Mouse (Mus musculus) neutrophil, adult 83 days (primary cell): ENCODE data around the gene Fggy. TPM values are rescaled to one million over a fixed set of nuclear protein-coding genes. Genes with fewer than 3 reads are reported as not detected.

ENCODE experiments used
- total RNA-seq, 2 experiments: library from RNA; stranded (reverse); gene quantifications; one replicate each; pipeline ENCODE4 v1.2.4; 2023

The Fggy gene
- 1 to 10 TPM; 3.7 to 4.2 TPM for total RNA-seq

GRCm38 (mm10) chr4:95557333-95557956 is at the start of gene Fggy:
Gene Fggy (plus strand): TSS chr4:95557507.

GRCm38 (mm10) chr4:95966928-95967724 is 409.8 kb downstream of the Fggy start, which contains the start of gene Hook1:
Gene Hook1 (plus strand): TSS chr4:95967240.

